Mouse (Mus musculus) embryonic facial prominence, embryonic 14.5 days (tissue): ENCODE measurements around the gene Gm18336. TPM values are rescaled to one million over a fixed set of nuclear protein-coding genes. Genes with fewer than 3 reads are reported as not detected.
"Not testable (repeated sequence)": the region's sequence is repeated elsewhere in the genome, so short reads cannot be mapped to it uniquely, and the experiment has no call there.

ENCODE experiments used
- ATAC-seq: fragments of 200-750 bp; cut with Nextera tagmentation; 2 replicates; pipeline ENCODE4 v1.8.0; 2017; ENCODE audit warnings: low read depth, moderate number of reproducible peaks, moderate TSS enrichment
- DNase-seq: peaks from one replicate; pipeline ENCODE4 v3.0.0-alpha.2; 2015; ENCODE audit warnings: low spot score
- H3K27ac ChIP-seq: fragments of 300-500 bp; sonication (generic); replicated peaks from 2 replicates; pipeline ENCODE4 v1.5.1; 2014; ENCODE audit warnings: low read depth, mild to moderate bottlenecking, low read length, moderate library complexity
- H3K27me3 ChIP-seq: fragments of 300-500 bp; sonication (generic); replicated peaks from 2 replicates; pipeline ENCODE4 v1.6.1; 2014; ENCODE audit warnings: low read length; ENCODE audit not compliant: control insufficient read depth, insufficient read depth
- H3K36me3 ChIP-seq: fragments of 300-500 bp; sonication (generic); 2 replicates; pipeline ENCODE4 v1.6.1; 2014; ENCODE audit warnings: low read length, mixed read lengths; ENCODE audit not compliant: control insufficient read depth, insufficient read depth
- H3K4me1 ChIP-seq: fragments of 300-500 bp; sonication (generic); 2 replicates; pipeline ENCODE4 v1.6.1; 2014; ENCODE audit warnings: antibody characterized with exemption, low read length; ENCODE audit not compliant: control insufficient read depth, insufficient read depth
- H3K4me2 ChIP-seq: fragments of 300-500 bp; sonication (generic); 2 replicates; pipeline ENCODE4 v1.6.1; 2014; ENCODE audit warnings: low read depth, mild to moderate bottlenecking, low read length, moderate library complexity, mixed read lengths
- H3K4me3 ChIP-seq: fragments of 300-500 bp; sonication (generic); 2 replicates; pipeline ENCODE4 v1.5.1; 2014; ENCODE audit warnings: low read depth, mild to moderate bottlenecking, low read length
- H3K9ac ChIP-seq: fragments of 300-500 bp; sonication (generic); 2 replicates; pipeline ENCODE4 v1.6.1; 2014; ENCODE audit warnings: low read depth, mild to moderate bottlenecking, low read length, moderate library complexity, mixed read lengths
- H3K9me3 ChIP-seq: fragments of 300-500 bp; sonication (generic); 2 replicates; pipeline ENCODE4 v1.6.1; 2016; ENCODE audit warnings: low read length; ENCODE audit not compliant: control insufficient read depth
- WGBS: fragments of 180-500 bp; shearing (Covaris S2); extraction: QIAGEN DNeasy Blood & Tissue Kit; methylation state at CpG from one replicate; pipeline ENCODE4 v1.1.7; 2014; 5-methylcytosine and 5-hydroxymethylcytosine counted together
- polyA plus RNA-seq: library from polyadenylated mRNA; unstranded; fragments of >200 nt; fragmentation: Nextera tagmentation; extraction: Ambion mirVana; gene quantifications from 2 replicates; pipeline ENCODE4 v1.2.1, GENCODE M21; 2014

Gm18336 gene
- not detected in 2 replicates for polyA plus RNA-seq

GRCm38 (mm10) chrX:73398636-73399035 is at the start of gene Gm18336:
Gm18336 (minus strand) TSS chrX:73398736.
- H3K4me1 ChIP-seq, H3K9me3 ChIP-seq, H3K9ac ChIP-seq, H3K27me3 ChIP-seq, H3K27ac ChIP-seq, DNase-seq, H3K4me2 ChIP-seq, H3K36me3 ChIP-seq, ATAC-seq, H3K4me3 ChIP-seq: not testable (repeated sequence)
- WGBS = 33% methylated on average over 1 of the region's 2 CpGs

GRCm38 (mm10) chrX:73441428-73441827 is 42.9 kb upstream of the Gm18336 start:
- 66% methylated on average over 2 of the region's 2 CpGs for WGBS
- Histone ChIP-seq H3K4me1 (no peaks in the 10 kb centered on the region), H3K36me3 (peaks cover 8% of the 10 kb centered on the region; the same call in 1 of the 2 replicates), H3K9me3 (no peaks in the 10 kb centered on the region), H3K27me3 (no peaks in the 10 kb centered on the region), H3K4me2 (no peak overlapping the region), H3K9ac (no peak overlapping the region), H3K4me3 (no peak overlapping the region), H3K27ac (no peak overlapping the region)
- no peak for DNase-seq
- no peak for ATAC-seq

GRCm38 (mm10) chrX:73435252-73435651 is 36.7 kb upstream of the Gm18336 start, which contains the start of gene Trex2:
Trex2 (minus strand) TSS chrX:73435344.
- 71% methylated on average over 11 of the region's 11 CpGs for WGBS
- no peaks in the 10 kb centered on the region for H3K9me3 ChIP-seq
- H3K4me2 ChIP-seq = no peak within 1 kb of the TSS
- DNase-seq = no peak
- no peaks in the 10 kb centered on the region for H3K4me1 ChIP-seq
- peaks cover 7% of the 10 kb centered on the region; the same call in 1 of the 2 replicates for H3K36me3 ChIP-seq
- H3K4me3 ChIP-seq = no peak within 1 kb of the TSS
- H3K27me3 ChIP-seq = no peaks in the 10 kb centered on the region
- no peak for ATAC-seq
- H3K27ac ChIP-seq = no peak within 1 kb of the TSS
- no peak within 1 kb of the TSS for H3K9ac ChIP-seq

GRCm38 (mm10) chrX:73432850-73433249 is 34.3 kb upstream of the Gm18336 start:
- no peak overlapping the region for H3K4me3 ChIP-seq
- 71% methylated on average over 5 of the region's 5 CpGs for WGBS
- H3K9me3 ChIP-seq = no peaks in the 10 kb centered on the region
- peaks cover 7% of the 10 kb centered on the region; the same call in 1 of the 2 replicates for H3K36me3 ChIP-seq
- no peak overlapping the region for H3K9ac ChIP-seq
- no peak for ATAC-seq
- H3K27ac ChIP-seq = no peak overlapping the region
- no peaks in the 10 kb centered on the region for H3K27me3 ChIP-seq
- DNase-seq = no peak
- no peak overlapping the region for H3K4me2 ChIP-seq
- no peaks in the 10 kb centered on the region for H3K4me1 ChIP-seq

- H3K4me2 ChIP-seq = no peak overlapping the region
- H3K27ac ChIP-seq = no peak overlapping the region
- no peak for ATAC-seq
- H3K9me3 ChIP-seq = no peaks in the 10 kb centered on the region
- no peaks in the 10 kb centered on the region for H3K4me1 ChIP-seq
- peak; percentile 24 for DNase-seq
- 70% methylated on average over 2 of the region's 2 CpGs for WGBS
- H3K9ac ChIP-seq = no peak overlapping the region
- H3K4me3 ChIP-seq = no peak overlapping the region
- H3K27me3 ChIP-seq = no peaks in the 10 kb centered on the region
- no peaks in the 10 kb centered on the region for H3K36me3 ChIP-seq
Observed at GRCm38 (mm10) chrX:73430036-73430435, 31.5 kb upstream of the Gm18336 start.

GRCm38 (mm10) chrX:73412767-73413166 is 14.2 kb upstream of the Gm18336 start:
- Histone ChIP-seq H3K27me3 (no peaks in the 10 kb centered on the region), H3K4me3 (no peak overlapping the region), H3K9ac (no peak overlapping the region), H3K27ac (no peak overlapping the region), H3K4me2 (no peak overlapping the region), H3K36me3 (no peaks in the 10 kb centered on the region), H3K4me1 (no peaks in the 10 kb centered on the region), H3K9me3 (peaks cover 4% of the 10 kb centered on the region; the same call in 1 of the 2 replicates)
- ATAC-seq = no peak
- 24% methylated on average over 1 of the region's 1 CpGs for WGBS
- DNase-seq = no peak

- H3K27ac ChIP-seq = no peak within 1 kb of the TSS
- peak within 1 kb of the TSS; percentile 51 for H3K4me2 ChIP-seq
- DNase-seq = no peak
- no peak for ATAC-seq
- H3K9me3 ChIP-seq = peaks cover 4% of the 10 kb centered on the region; the same call in 1 of the 2 replicates
- peak within 1 kb of the TSS; percentile 30 for H3K4me3 ChIP-seq
- H3K9ac ChIP-seq = peak within 1 kb of the TSS; percentile 43; the same call in 1 of the 2 replicates
- H3K36me3 ChIP-seq = no peaks in the 10 kb centered on the region
- no peaks in the 10 kb centered on the region for H3K4me1 ChIP-seq
- WGBS = 32% methylated on average over 14 of the region's 20 CpGs
- no peaks in the 10 kb centered on the region for H3K27me3 ChIP-seq
Observed at GRCm38 (mm10) chrX:73410880-73411517, 12.5 kb upstream of the Gm18336 start, which contains the start of gene Zfp92. Zfp92 (plus strand) TSS chrX:73411096.

- Histone ChIP-seq H3K36me3 (no peaks in the 10 kb centered on the region), H3K4me3 (no peak overlapping the region), H3K4me1 (no peaks in the 10 kb centered on the region), H3K27ac (no peak overlapping the region), H3K9me3 (no peaks in the 10 kb centered on the region), H3K27me3 (no peaks in the 10 kb centered on the region), H3K4me2 (no peak overlapping the region), H3K9ac (no peak overlapping the region)
- DNase-seq (no peak), ATAC-seq (no peak)
- 87% methylated on average over 12 of the region's 12 CpGs for WGBS
Observed at GRCm38 (mm10) chrX:73401616-73402015, 3.1 kb upstream of the Gm18336 start.

- Histone ChIP-seq H3K27me3 (no peaks in the 10 kb centered on the region), H3K27ac (no peak overlapping the region), H3K4me1 (no peaks in the 10 kb centered on the region), H3K36me3 (no peaks in the 10 kb centered on the region), H3K4me3 (no peak overlapping the region), H3K4me2 (no peak overlapping the region), H3K9me3 (no peaks in the 10 kb centered on the region), H3K9ac (no peak overlapping the region)
- no peak for DNase-seq
- 89% methylated on average over 20 of the region's 20 CpGs for WGBS
- no peak for ATAC-seq
Observed at GRCm38 (mm10) chrX:73400951-73401350, 2.4 kb upstream of the Gm18336 start.
